Mouse (Mus musculus): Measurements from ENCODE around the gene Lims1. TPM values are rescaled to one million over a fixed set of nuclear protein-coding genes. Genes with fewer than 3 reads are reported as not detected.

Gene Lims1
- polyA plus RNA-seq, 1 experiment from 2014 or later, result 57.2 TPM

DNA sequence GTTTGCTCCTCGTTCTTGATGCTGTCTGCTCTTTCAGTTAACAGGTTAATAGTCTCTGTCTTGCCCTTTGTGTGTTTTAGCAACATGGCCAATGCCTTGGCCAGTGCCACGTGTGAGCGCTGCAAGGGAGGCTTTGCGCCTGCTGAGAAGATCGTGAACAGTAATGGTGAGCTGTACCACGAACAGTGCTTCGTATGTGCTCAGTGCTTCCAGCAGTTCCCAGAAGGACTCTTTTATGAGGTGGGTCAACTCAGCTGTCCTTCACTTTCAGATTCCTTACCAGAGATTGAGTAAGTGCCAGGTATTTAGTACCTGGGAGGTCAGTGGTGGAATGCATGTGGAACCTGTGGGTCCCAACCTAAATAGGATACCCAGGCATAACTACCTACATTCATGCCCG lies 75.7 kb downstream of the Lims1 start:
- no peak overlapping the region for H3K9ac ChIP-seq
- ATAC-seq (ENCODE audit: low FRiP score) (no peak), DNase-seq (ENCODE audit: low spot score) (no peak)
- no peaks in the 10 kb centered on the region for H3K9me3 ChIP-seq (ENCODE audit: control insufficient read depth, low read length)
- WGBS, result 94% methylated on average over 8 of the region's 8 CpGs
- H3K27me3 ChIP-seq (ENCODE audit: control insufficient read depth, insufficient read depth, low read length), result no peaks in the 10 kb centered on the region
- H3K36me3 ChIP-seq (replicated peaks; ENCODE audit: control insufficient read depth, insufficient read depth), result peaks cover 17% of the 10 kb centered on the region
- H3K4me3 ChIP-seq (replicated peaks; ENCODE audit: low read length), result no peak overlapping the region
- no peak overlapping the region for H3K4me2 ChIP-seq (replicated peaks)
- no peak overlapping the region for H3K27ac ChIP-seq
- no peaks in the 10 kb centered on the region for H3K4me1 ChIP-seq (replicated peaks; ENCODE audit: control insufficient read depth, insufficient read depth, low read length)

DNA sequence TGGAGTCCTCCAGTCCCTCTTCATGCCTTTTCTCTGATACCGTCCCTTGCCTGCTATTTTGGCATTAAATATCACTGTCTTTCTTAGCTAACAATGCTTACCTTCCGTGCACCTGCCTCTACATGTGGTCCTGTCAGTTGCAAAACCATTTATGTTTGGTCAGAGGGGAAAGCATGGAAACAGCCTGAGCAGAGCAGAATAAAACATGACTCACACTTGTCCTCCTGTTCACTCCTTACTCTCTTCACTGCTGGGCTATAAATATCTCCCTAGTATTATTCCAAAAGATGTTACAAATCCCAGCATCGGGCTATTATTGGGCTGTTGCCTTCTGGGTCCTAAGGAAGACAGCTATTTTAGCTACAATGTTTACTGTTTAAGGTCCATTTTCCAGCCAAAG lies 78.6 kb downstream of the Lims1 start:
- no peak overlapping the region for H3K4me3 ChIP-seq (replicated peaks; ENCODE audit: low read length)
- ATAC-seq (ENCODE audit: low FRiP score), result no peak
- DNase-seq (ENCODE audit: low spot score), result no peak
- H3K36me3 ChIP-seq (replicated peaks; ENCODE audit: control insufficient read depth, insufficient read depth), result peaks cover 24% of the 10 kb centered on the region
- H3K4me2 ChIP-seq (replicated peaks), result no peak overlapping the region
- no peaks in the 10 kb centered on the region for H3K4me1 ChIP-seq (replicated peaks; ENCODE audit: control insufficient read depth, insufficient read depth, low read length)
- H3K27me3 ChIP-seq (ENCODE audit: control insufficient read depth, insufficient read depth, low read length), result no peaks in the 10 kb centered on the region
- H3K9me3 ChIP-seq (ENCODE audit: control insufficient read depth, low read length), result no peaks in the 10 kb centered on the region
- no peak overlapping the region for H3K27ac ChIP-seq
- no peak overlapping the region for H3K9ac ChIP-seq
- WGBS, result 91% methylated on average over 3 of the region's 3 CpGs

DNA sequence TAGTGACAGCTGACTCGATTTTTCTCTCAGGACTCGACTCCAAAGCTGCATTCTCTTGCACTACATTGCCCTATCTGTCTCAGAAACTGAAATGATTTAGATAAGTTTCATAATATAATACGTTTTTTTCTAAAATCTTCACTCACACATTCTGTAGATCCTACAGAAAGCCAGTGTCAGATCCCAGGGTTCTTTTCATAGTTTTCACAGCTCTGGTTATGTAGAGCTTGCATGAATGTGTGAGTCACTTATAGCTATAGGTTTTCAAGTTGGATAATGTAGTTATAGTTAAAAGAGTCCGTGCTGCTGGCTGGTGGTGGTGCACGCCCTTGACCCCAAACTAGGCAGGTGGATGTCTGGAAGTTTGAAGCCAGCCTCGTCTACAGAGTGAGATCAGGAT lies 81.4 kb downstream of the Lims1 start:
- ATAC-seq (ENCODE audit: low FRiP score), result no peak

GRCm38 (mm10) chr10:58405285-58405948 lies 82.2 kb downstream of the Lims1 start:
- no peaks in the 10 kb centered on the region for H3K9me3 ChIP-seq (ENCODE audit: control insufficient read depth, low read length)
- DNase-seq (ENCODE audit: low spot score), result no peak
- no peak for ATAC-seq (ENCODE audit: low FRiP score)
- H3K9ac ChIP-seq, result no peak overlapping the region
- WGBS, result 92% methylated on average over 4 of the region's 4 CpGs
- no peak overlapping the region for H3K4me3 ChIP-seq (replicated peaks; ENCODE audit: low read length)
- H3K27me3 ChIP-seq (ENCODE audit: control insufficient read depth, insufficient read depth, low read length), result no peaks in the 10 kb centered on the region
- no peak overlapping the region; the same call in 1 of the 2 replicates for H3K27ac ChIP-seq
- H3K4me1 ChIP-seq (replicated peaks; ENCODE audit: control insufficient read depth, insufficient read depth, low read length), result no peaks in the 10 kb centered on the region
- H3K36me3 ChIP-seq (replicated peaks; ENCODE audit: control insufficient read depth, insufficient read depth), result peaks cover 48% of the 10 kb centered on the region
- H3K4me2 ChIP-seq (replicated peaks), result no peak overlapping the region

More for the DNA sequence above, 81.4 kb downstream of the Lims1 start:
- Histone ChIP-seq H3K4me1 (replicated peaks; ENCODE audit: control insufficient read depth, insufficient read depth, low read length) (no peaks in the 10 kb centered on the region), H3K36me3 (replicated peaks; ENCODE audit: control insufficient read depth, insufficient read depth) (peaks cover 40% of the 10 kb centered on the region), H3K9me3 (ENCODE audit: control insufficient read depth, low read length) (no peaks in the 10 kb centered on the region), H3K4me3 (replicated peaks; ENCODE audit: low read length) (no peak overlapping the region), H3K4me2 (replicated peaks) (no peak overlapping the region), H3K9ac (no peak overlapping the region), H3K27ac (no peak overlapping the region), H3K27me3 (ENCODE audit: control insufficient read depth, insufficient read depth, low read length) (no peaks in the 10 kb centered on the region)
- WGBS, result 94% methylated on average over 6 of the region's 6 CpGs
- DNase-seq (ENCODE audit: low spot score), result no peak

DNA sequence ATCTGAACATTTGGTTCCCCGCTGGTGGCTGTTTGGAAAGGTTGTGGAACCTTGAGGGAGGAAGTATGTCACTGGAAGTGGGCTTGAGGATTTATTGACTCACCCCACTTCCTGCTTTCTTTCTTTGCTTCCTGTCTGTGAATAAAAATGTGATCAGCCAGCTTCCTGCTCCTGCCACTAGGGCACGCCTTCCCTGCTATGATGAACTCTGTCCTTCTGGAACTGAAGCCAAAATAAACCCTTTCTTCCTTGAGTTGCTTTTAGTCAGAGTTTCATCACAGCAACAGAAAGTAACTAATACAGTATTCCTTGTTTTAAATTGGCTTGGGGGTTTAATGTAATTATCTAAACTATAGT lies 82.7 kb downstream of the Lims1 start:
- Histone ChIP-seq H3K27ac (no peak overlapping the region), H3K9ac (no peak overlapping the region), H3K4me3 (replicated peaks; ENCODE audit: low read length) (no peak overlapping the region), H3K9me3 (ENCODE audit: control insufficient read depth, low read length) (no peaks in the 10 kb centered on the region), H3K4me2 (replicated peaks) (no peak overlapping the region), H3K4me1 (replicated peaks; ENCODE audit: control insufficient read depth, insufficient read depth, low read length) (no peaks in the 10 kb centered on the region), H3K27me3 (ENCODE audit: control insufficient read depth, insufficient read depth, low read length) (no peaks in the 10 kb centered on the region), H3K36me3 (replicated peaks; ENCODE audit: control insufficient read depth, insufficient read depth) (peaks cover 51% of the 10 kb centered on the region)
- ATAC-seq (ENCODE audit: low FRiP score), result no peak
- WGBS, result 90% methylated on average over 2 of the region's 2 CpGs
- no peak for DNase-seq (ENCODE audit: low spot score)

DNA sequence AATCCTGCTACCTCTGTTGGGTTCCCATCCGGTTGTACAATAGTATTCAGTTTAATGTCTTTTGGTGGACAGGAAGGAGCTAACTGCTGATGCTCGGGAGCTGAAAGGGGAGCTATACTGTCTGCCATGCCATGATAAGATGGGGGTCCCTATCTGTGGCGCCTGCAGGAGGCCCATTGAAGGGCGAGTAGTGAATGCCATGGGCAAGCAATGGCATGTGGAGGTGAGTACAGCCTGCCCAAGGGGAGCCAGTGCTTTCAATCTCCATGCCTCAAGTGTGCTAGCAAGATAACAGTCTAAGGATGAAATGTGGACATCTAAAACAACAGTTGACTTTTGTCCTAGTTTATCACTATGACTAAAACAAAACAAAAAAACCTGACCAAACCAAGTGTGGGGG lies 89.1 kb downstream of the Lims1 start:
- ATAC-seq (ENCODE audit: low FRiP score) (no peak), DNase-seq (ENCODE audit: low spot score) (no peak)
- no peak overlapping the region for H3K27ac ChIP-seq
- H3K4me1 ChIP-seq (replicated peaks; ENCODE audit: control insufficient read depth, insufficient read depth, low read length), result no peaks in the 10 kb centered on the region
- H3K9ac ChIP-seq, result no peak overlapping the region
- no peak overlapping the region for H3K4me2 ChIP-seq (replicated peaks)
- peaks cover 78% of the 10 kb centered on the region for H3K36me3 ChIP-seq (replicated peaks; ENCODE audit: control insufficient read depth, insufficient read depth)
- no peaks in the 10 kb centered on the region for H3K27me3 ChIP-seq (ENCODE audit: control insufficient read depth, insufficient read depth, low read length)
- H3K4me3 ChIP-seq (replicated peaks; ENCODE audit: low read length), result no peak overlapping the region
- 95% methylated on average over 4 of the region's 4 CpGs for WGBS
- H3K9me3 ChIP-seq (ENCODE audit: control insufficient read depth, low read length), result no peaks in the 10 kb centered on the region

DNA sequence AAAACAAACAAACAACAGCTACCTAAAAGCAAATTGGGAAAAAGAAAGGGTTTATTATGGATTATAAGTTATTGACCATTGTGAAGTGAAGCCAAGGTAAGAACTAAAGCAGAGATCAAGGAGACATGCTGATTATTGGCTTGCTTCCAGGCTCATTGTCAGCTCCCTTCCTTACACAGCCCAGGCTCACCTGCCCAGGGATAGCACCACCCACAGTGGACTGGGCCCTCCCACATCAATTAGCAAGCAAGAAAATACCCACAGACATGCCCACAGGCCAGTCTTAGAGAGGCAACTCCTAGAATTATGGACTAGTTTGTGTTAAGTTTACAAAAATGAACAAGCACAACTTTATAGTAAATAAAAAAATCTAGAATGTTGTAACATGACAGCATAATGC lies 89.6 kb downstream of the Lims1 start:
- no peak overlapping the region for H3K27ac ChIP-seq
- H3K4me1 ChIP-seq (replicated peaks; ENCODE audit: control insufficient read depth, insufficient read depth, low read length), result no peaks in the 10 kb centered on the region
- no peaks in the 10 kb centered on the region for H3K9me3 ChIP-seq (ENCODE audit: control insufficient read depth, low read length)
- H3K36me3 ChIP-seq (replicated peaks; ENCODE audit: control insufficient read depth, insufficient read depth), result peaks cover 77% of the 10 kb centered on the region
- H3K4me2 ChIP-seq (replicated peaks), result no peak overlapping the region
- no peak overlapping the region for H3K4me3 ChIP-seq (replicated peaks; ENCODE audit: low read length)
- no peaks in the 10 kb centered on the region for H3K27me3 ChIP-seq (ENCODE audit: control insufficient read depth, insufficient read depth, low read length)
- DNase-seq (ENCODE audit: low spot score), result no peak
- no peak overlapping the region for H3K9ac ChIP-seq
- no peak for ATAC-seq (ENCODE audit: low FRiP score)

- DNase-seq (ENCODE audit: low spot score) (no peak), ATAC-seq (ENCODE audit: low FRiP score) (no peak)
- Histone ChIP-seq H3K4me1 (replicated peaks; ENCODE audit: control insufficient read depth, insufficient read depth, low read length) (no peaks in the 10 kb centered on the region), H3K36me3 (replicated peaks; ENCODE audit: control insufficient read depth, insufficient read depth) (peaks cover 71% of the 10 kb centered on the region), H3K4me3 (replicated peaks; ENCODE audit: low read length) (no peak overlapping the region), H3K27me3 (ENCODE audit: control insufficient read depth, insufficient read depth, low read length) (no peaks in the 10 kb centered on the region), H3K27ac (no peak overlapping the region), H3K9me3 (ENCODE audit: control insufficient read depth, low read length) (no peaks in the 10 kb centered on the region), H3K4me2 (replicated peaks) (no peak overlapping the region), H3K9ac (no peak overlapping the region)
- 85% methylated on average over 3 of the region's 3 CpGs for WGBS
These were observed 93.4 kb downstream of the Lims1 start for GRCm38 (mm10) chr10:58416702-58417101.

GRCm38 (mm10) chr10:58418290-58418971 lies 95.2 kb downstream of the Lims1 start:
- H3K27me3 ChIP-seq (ENCODE audit: control insufficient read depth, insufficient read depth, low read length), result no peaks in the 10 kb centered on the region
- no peak overlapping the region for H3K27ac ChIP-seq
- no peak overlapping the region for H3K4me3 ChIP-seq (replicated peaks; ENCODE audit: low read length)
- DNase-seq (ENCODE audit: low spot score) (no peak), ATAC-seq (ENCODE audit: low FRiP score) (no peak)
- 90% methylated on average over 10 of the region's 10 CpGs for WGBS
- no peak overlapping the region for H3K9ac ChIP-seq
- peaks cover 66% of the 10 kb centered on the region for H3K36me3 ChIP-seq (replicated peaks; ENCODE audit: control insufficient read depth, insufficient read depth)
- H3K4me1 ChIP-seq (replicated peaks; ENCODE audit: control insufficient read depth, insufficient read depth, low read length), result no peaks in the 10 kb centered on the region
- H3K9me3 ChIP-seq (ENCODE audit: control insufficient read depth, low read length), result no peaks in the 10 kb centered on the region
- no peak overlapping the region for H3K4me2 ChIP-seq (replicated peaks)
